Mouse (Mus musculus): Measurements from ENCODE around the gene Tmem144. TPM values are rescaled to one million over a fixed set of nuclear protein-coding genes. Genes with fewer than 3 reads are reported as not detected.
"Not testable (repeated sequence)": the region's sequence is repeated elsewhere in the genome, so short reads cannot be mapped to it uniquely, and the experiment has no call there.

Gene Tmem144
- polyA plus RNA-seq, 1 experiment from 2014 or later = 3.2 TPM

DNA sequence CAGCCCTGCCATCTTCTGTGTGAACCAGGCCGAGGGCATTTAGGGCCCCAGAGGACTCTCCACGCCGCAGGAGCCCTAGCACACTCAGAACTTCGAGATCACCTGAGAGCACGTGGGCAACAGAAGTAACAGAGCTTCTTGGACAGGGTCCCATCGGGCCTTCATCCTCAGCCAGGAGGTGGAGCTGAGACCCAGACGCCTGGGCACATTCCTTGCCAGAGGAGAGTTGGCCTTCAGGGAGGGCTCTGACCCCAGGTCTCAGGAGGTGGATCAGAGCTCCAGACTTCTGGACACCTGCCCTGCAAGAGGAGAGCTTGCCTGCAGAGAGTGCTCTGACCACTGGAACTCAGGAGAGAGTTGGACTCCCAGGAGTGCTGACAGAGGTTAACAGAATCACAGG is 51.8 kb downstream of the Tmem144 start:
- H3K4me3 ChIP-seq; H3K27ac ChIP-seq; H3K36me3 ChIP-seq; ATAC-seq (ENCODE audit: insufficient number of reproducible peaks, insufficient read depth, low FRiP score, low TSS enrichment); H3K4me1 ChIP-seq; H3K27me3 ChIP-seq; H3K4me2 ChIP-seq (replicated peaks); H3K9me3 ChIP-seq; H3K9ac ChIP-seq: not testable (repeated sequence)
- 79% methylated on average over 7 of the region's 7 CpGs for WGBS

DNA sequence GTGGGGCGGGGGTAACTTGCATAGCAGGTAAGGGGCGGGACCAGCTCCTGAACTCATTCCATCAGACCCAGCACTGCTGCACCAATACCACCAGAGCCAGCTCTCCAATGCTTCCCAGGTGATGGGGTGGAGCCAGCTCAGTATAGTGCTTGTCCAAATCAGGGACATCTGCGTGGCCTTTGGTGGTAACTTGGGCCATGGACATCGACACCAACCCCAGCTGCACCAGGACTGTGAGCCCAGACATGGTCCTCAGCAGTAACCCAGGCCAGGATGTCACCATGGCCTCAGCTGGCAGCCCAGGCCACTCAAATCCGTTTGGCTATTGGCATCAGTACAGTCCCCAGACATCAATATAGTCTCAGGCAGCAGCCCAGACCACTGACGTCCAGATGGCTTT is 60.3 kb downstream of the Tmem144 start:
- no peak overlapping the region for H3K4me2 ChIP-seq (replicated peaks)
- H3K4me1 ChIP-seq = no peaks in the 10 kb centered on the region
- no peaks in the 10 kb centered on the region for H3K27me3 ChIP-seq
- H3K27ac ChIP-seq = no peak overlapping the region
- no peak for ATAC-seq (ENCODE audit: insufficient number of reproducible peaks, insufficient read depth, low FRiP score, low TSS enrichment)
- WGBS = 80% methylated on average over 6 of the region's 6 CpGs
- no peaks in the 10 kb centered on the region for H3K36me3 ChIP-seq
- H3K9ac ChIP-seq = no peak overlapping the region
- H3K9me3 ChIP-seq = peaks cover 2% of the 10 kb centered on the region; the same call in 1 of the 2 replicates
- no peak overlapping the region for H3K4me3 ChIP-seq

DNA sequence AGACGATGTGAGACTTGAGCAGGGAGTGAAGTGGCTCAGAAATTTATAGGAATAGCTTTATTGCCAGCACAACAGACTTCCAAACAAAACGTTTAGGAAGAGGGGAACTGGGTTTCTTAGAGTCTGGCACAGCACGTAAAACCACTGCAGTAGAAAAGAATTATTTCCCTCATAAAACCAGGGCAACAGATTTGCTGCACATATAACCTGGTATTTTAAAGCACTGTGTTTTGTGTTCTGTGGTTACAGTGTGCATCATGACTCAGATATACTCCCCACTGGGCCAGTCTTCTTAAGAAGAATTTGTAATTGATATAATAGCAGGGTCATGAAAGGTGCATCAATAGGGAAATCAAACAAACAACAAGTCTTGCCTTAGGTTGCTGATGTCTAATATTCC is 62.2 kb downstream of the Tmem144 start:
- 71% methylated on average over 3 of the region's 3 CpGs for WGBS
- no peak overlapping the region for H3K4me2 ChIP-seq (replicated peaks)
- no peak for ATAC-seq (ENCODE audit: insufficient number of reproducible peaks, insufficient read depth, low FRiP score, low TSS enrichment)
- no peaks in the 10 kb centered on the region for H3K4me1 ChIP-seq
- no peak overlapping the region for H3K9ac ChIP-seq
- peaks cover 5% of the 10 kb centered on the region; the same call in 1 of the 2 replicates for H3K9me3 ChIP-seq
- no peaks in the 10 kb centered on the region for H3K36me3 ChIP-seq
- no peaks in the 10 kb centered on the region for H3K27me3 ChIP-seq
- H3K4me3 ChIP-seq = no peak overlapping the region
- H3K27ac ChIP-seq = no peak overlapping the region

DNA sequence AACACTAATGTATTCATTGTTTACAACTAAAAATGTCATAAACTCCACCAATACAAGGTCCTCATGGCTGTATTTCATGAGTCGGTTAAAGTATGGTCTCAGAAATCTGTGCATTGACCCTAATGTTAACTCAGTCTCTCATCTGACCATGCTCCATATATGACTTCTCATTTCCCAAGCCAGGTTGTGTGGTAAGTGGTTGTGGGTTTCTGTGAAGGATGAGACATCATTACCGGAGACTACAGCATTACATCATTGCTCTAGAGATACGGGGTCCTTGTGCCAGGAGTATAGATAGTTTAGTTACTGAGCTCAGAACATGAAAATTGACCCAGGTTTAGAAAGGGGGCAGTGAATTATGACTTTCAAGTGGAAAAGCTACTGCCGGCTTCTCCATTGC is 63.0 kb downstream of the Tmem144 start:
- no peak overlapping the region for H3K9ac ChIP-seq
- peaks cover 5% of the 10 kb centered on the region; the same call in 1 of the 2 replicates for H3K9me3 ChIP-seq
- WGBS = 80% methylated on average over 4 of the region's 4 CpGs
- ATAC-seq (ENCODE audit: insufficient number of reproducible peaks, insufficient read depth, low FRiP score, low TSS enrichment) = no peak
- no peak overlapping the region for H3K4me2 ChIP-seq (replicated peaks)
- no peak overlapping the region for H3K4me3 ChIP-seq
- H3K27me3 ChIP-seq = no peaks in the 10 kb centered on the region
- no peak overlapping the region for H3K27ac ChIP-seq
- H3K36me3 ChIP-seq = no peaks in the 10 kb centered on the region
- H3K4me1 ChIP-seq = no peaks in the 10 kb centered on the region

DNA sequence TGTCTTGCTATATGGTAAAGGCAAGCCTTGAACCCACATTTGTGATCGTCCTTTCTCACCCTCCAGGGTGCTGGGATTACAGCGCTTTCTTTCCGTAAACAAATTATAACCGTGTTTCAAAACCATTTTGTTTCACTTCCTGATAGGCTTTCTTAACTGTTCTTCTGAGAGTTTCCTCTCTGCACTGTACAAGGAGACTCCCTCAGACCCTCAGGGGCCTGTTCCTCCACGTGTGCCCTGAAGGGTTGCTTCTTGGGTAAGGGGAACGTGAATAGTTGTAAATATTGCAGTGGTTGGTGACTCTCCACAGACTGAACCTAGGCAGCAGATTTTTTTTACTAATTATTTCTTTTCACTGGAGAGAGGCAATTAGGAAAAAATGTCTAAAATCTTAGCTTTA is 63.6 kb downstream of the Tmem144 start:
- Histone ChIP-seq H3K9me3 (peaks cover 5% of the 10 kb centered on the region; the same call in 1 of the 2 replicates), H3K27me3 (no peaks in the 10 kb centered on the region), H3K4me1 (0 out of 2 replicates have a peak, but pooled peaks cover 4% of the 10 kb centered on the region), H3K4me2 (replicated peaks) (no peak overlapping the region), H3K36me3 (no peaks in the 10 kb centered on the region), H3K4me3 (no peak overlapping the region), H3K27ac (no peak overlapping the region), H3K9ac (no peak overlapping the region)
- no peak for ATAC-seq (ENCODE audit: insufficient number of reproducible peaks, insufficient read depth, low FRiP score, low TSS enrichment)
- 65% methylated on average over 6 of the region's 6 CpGs for WGBS

DNA sequence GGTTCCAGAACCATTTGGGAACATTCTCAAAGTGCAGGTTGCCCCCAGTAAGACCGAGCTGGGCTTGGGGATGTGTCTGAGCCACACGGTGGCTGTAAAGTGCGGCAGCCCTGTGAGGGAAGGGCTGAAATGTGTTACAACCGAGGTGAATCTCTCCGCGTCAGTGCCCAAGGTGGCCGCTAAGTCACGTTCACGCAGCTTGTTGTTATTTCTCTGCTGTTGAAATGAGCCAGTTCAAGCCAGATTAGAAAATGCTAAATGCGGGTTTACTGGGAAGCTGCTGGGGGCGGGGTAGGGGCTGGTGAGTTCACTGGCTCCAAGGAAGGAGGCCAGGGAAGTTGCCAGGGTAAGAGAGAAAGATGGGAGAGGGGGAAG is 68.2 kb downstream of the Tmem144 start:
- Histone ChIP-seq H3K36me3 (no peaks in the 10 kb centered on the region), H3K4me3 (no peak overlapping the region), H3K4me2 (replicated peaks) (peak overlapping the region; percentile 16), H3K27me3 (no peaks in the 10 kb centered on the region), H3K9me3 (peaks cover 5% of the 10 kb centered on the region; the same call in 1 of the 2 replicates), H3K9ac (no peak overlapping the region), H3K4me1 (0 out of 2 replicates have a peak, but pooled peaks cover 5% of the 10 kb centered on the region), H3K27ac (no peak overlapping the region)
- no peak for ATAC-seq (ENCODE audit: insufficient number of reproducible peaks, insufficient read depth, low FRiP score, low TSS enrichment)
- 13% methylated on average over 11 of the region's 11 CpGs for WGBS

DNA sequence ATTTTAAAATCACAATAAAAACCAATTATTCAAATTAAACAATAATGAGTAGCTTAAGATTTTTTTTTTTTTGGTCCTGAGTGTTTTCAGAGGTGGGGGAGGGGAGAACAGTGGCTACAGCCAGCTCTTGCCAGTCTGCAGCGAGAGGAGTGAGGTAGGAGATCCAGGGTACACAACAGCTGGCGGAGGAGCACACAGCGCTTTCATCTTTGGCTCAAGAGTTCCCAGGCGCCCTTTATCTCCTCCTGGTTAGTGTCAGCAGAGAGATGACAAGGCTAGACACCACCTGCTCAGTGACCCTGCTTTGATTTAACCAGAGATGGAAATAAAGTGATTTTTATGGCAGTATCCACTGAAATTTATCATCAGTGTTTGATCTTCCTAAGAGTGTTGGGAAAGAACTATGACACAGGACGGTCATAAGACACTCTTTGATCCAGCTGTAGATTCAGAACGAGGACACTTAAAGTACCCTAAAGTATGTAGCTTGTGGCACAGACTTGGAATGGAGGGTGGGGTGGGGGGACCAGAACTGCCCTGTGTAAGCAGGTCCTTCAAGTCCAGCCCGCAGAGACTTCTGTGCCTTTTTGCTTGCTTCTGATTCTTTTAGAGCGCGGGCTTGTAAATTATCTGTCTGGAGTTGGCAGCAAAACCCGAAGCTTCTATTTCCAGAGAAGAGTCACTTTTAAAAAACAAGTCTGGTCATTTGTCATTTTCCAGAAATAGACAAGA is 68.8 kb downstream of the Tmem144 start:
- no peak overlapping the region for H3K9ac ChIP-seq
- peak overlapping the region; percentile 16; the same call in 1 of the 2 replicates for H3K4me2 ChIP-seq (replicated peaks)
- 54% methylated on average over 10 of the region's 10 CpGs for WGBS
- peaks cover 5% of the 10 kb centered on the region; the same call in 1 of the 2 replicates for H3K9me3 ChIP-seq
- H3K4me1 ChIP-seq = 0 out of 2 replicates have a peak, but pooled peaks cover 5% of the 10 kb centered on the region
- H3K36me3 ChIP-seq = no peaks in the 10 kb centered on the region
- ATAC-seq (ENCODE audit: insufficient number of reproducible peaks, insufficient read depth, low FRiP score, low TSS enrichment) = no peak
- H3K4me3 ChIP-seq = no peak overlapping the region
- no peaks in the 10 kb centered on the region for H3K27me3 ChIP-seq
- H3K27ac ChIP-seq = no peak overlapping the region

DNA sequence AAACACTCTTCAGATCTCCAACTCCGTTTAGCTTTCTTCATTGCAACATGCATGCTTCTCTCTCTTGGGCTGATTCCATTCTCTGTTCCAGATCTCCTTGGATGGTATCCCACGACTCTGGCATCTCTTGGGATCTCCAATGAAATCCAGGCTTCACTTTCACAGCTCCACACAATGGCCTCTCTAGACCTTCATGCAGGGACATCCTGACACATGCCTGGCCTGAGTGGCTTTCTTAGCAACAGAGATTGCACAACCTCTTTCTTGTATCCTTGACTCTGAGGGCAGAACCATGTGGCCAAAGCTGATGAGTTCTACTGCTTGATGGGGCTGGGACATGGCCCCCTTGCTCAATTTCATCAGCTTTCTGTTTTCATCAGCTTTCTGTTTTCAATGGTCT is 79.9 kb downstream of the Tmem144 start:
- Histone ChIP-seq H3K4me2 (replicated peaks) (no peak overlapping the region), H3K36me3 (no peaks in the 10 kb centered on the region), H3K4me3 (no peak overlapping the region), H3K9me3 (no peaks in the 10 kb centered on the region), H3K27me3 (no peaks in the 10 kb centered on the region), H3K4me1 (no peaks in the 10 kb centered on the region), H3K9ac (no peak overlapping the region), H3K27ac (no peak overlapping the region)
- ATAC-seq (ENCODE audit: insufficient number of reproducible peaks, insufficient read depth, low FRiP score, low TSS enrichment) = no peak
- 80% methylated on average over 2 of the region's 2 CpGs for WGBS

Other genes with a start within 250 kb of the Tmem144 start
- gene 4930579G24Rik, start 223.7 kb downstream of the Tmem144 start, polyA plus RNA-seq (2016; fragmentation: Nextera tagmentation; extraction: Ambion mirVana) = 39.8 and 40.0 TPM in 2 replicates
- gene Etfdh, start 223.3 kb downstream of the Tmem144 start, polyA plus RNA-seq (2016; fragmentation: Nextera tagmentation; extraction: Ambion mirVana) = 51.0 and 56.7 TPM in 2 replicates
- gene Rxfp1, start 114.9 kb downstream of the Tmem144 start, polyA plus RNA-seq (2016; fragmentation: Nextera tagmentation; extraction: Ambion mirVana) = 0.67 and 1.0 TPM in 2 replicates
- gene Fam198b, start 31.8 kb upstream of the Tmem144 start, polyA plus RNA-seq (2016; fragmentation: Nextera tagmentation; extraction: Ambion mirVana) = 5.5 and 6.6 TPM in 2 replicates